Mouse (Mus musculus): ENCODE measurements at regions not wholly inside any gene's neighbourhood (a gene's known extent, or its start where the extent isn't known, plus 50 kb on each side); places are given as distances from the start of the nearest gene placed in this dataset.
A peak's percentile ranks its signal among the peaks of the same experiment; 100 is the strongest.
"Not testable (repeated sequence)": the region's sequence is repeated elsewhere in the genome, so short reads cannot be mapped to it uniquely, and the experiment has no call there.

DNA sequence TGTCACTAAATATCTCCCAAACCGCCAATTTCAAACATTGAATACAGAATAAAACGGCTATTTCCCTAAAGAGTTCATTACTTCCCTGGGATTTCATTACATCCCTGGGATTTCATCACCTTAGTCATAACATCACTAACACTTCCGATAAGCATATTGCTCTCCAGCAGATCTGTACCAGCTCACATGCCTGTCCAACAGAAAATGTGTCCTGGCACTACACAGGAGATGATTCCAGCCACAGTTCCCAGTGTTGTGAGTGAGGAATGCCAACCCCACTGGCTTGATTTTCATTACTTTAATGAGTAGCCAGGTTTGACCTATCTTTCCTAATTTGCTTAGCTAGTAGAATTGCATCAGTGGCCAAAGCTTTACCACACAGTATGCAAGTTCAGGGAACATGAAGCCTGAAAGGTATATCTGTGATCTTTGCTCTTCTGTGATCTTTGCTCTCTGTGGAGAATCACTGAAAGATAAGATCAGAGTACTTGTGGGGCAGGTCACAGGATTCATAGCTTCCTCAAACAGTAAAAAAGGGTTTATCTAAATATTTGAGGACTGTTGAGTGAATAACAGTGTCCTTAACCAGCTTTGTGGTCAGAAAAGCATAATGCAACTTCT, 1115.5 kb upstream of the 1700009N14Rik start:
- DNase-seq (ENCODE audit: low read depth), result no peak
- TF ChIP-seq POLR2A (IDR thresholded peaks at IDR 0.05; ENCODE audit: borderline replicate concordance, extremely low read depth, insufficient read depth, insufficient read length, poor library complexity, severe bottlenecking), result no peak
- TF ChIP-seq CTCF (IDR thresholded peaks at IDR 0.05; ENCODE audit: borderline replicate concordance, extremely low read depth, insufficient read depth, insufficient read length), result no peak

- no peak for TF ChIP-seq POLR2A (IDR thresholded peaks at IDR 0.05; ENCODE audit: borderline replicate concordance, extremely low read depth, insufficient read depth, insufficient read length, poor library complexity, severe bottlenecking)
- TF ChIP-seq CTCF (IDR thresholded peaks at IDR 0.05; ENCODE audit: borderline replicate concordance, extremely low read depth, insufficient read depth, insufficient read length), result no peak
These were observed 1114.9 kb upstream of the 1700009N14Rik start for GRCm38 (mm10) chr4:38335156-38335555.

DNA sequence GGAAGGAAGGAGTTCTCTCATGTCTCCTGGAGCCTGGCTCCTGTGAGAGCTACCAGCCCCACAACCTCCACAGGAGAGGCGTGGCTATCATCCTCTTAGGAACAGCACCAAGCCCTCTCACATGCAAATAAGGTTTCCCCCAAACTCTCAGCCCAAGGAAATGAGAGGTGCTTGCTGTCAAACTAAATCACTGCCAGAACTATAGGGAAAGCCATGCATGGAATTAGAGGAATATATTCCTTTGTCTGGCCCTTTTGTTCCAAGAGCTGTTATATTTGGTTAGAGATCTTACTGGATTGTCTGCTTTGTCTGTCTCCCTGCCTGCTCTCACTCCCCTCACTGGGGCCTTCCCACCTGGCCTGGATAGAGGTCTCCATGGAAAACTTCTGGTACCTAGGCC, 1079.0 kb upstream of the 1700009N14Rik start:
- TF ChIP-seq POLR2A (IDR thresholded peaks at IDR 0.05; ENCODE audit: borderline replicate concordance, extremely low read depth, insufficient read depth, insufficient read length, poor library complexity, severe bottlenecking), result no peak
- TF ChIP-seq CTCF (IDR thresholded peaks at IDR 0.05; ENCODE audit: borderline replicate concordance, extremely low read depth, insufficient read depth, insufficient read length), result no peak
- no peak for DNase-seq (ENCODE audit: low read depth)

More at GRCm38 (mm10) chr4:38335156-38335555, 1114.9 kb upstream of the 1700009N14Rik start:
- DNase-seq (ENCODE audit: low read depth), result no peak

GRCm38 (mm10) chr4:38381916-38382315, 1068.2 kb upstream of the 1700009N14Rik start:
- TF ChIP-seq CTCF (IDR thresholded peaks at IDR 0.05; ENCODE audit: borderline replicate concordance, extremely low read depth, insufficient read depth, insufficient read length), result no peak
- TF ChIP-seq POLR2A (IDR thresholded peaks at IDR 0.05; ENCODE audit: borderline replicate concordance, extremely low read depth, insufficient read depth, insufficient read length, poor library complexity, severe bottlenecking), result no peak
- DNase-seq (ENCODE audit: low read depth), result no peak

GRCm38 (mm10) chr4:38396635-38397034, 1053.5 kb upstream of the 1700009N14Rik start:
- no peak for TF ChIP-seq CTCF (IDR thresholded peaks at IDR 0.05; ENCODE audit: borderline replicate concordance, extremely low read depth, insufficient read depth, insufficient read length)
- no peak for TF ChIP-seq POLR2A (IDR thresholded peaks at IDR 0.05; ENCODE audit: borderline replicate concordance, extremely low read depth, insufficient read depth, insufficient read length, poor library complexity, severe bottlenecking)
- DNase-seq (ENCODE audit: low read depth), result no peak

- not testable (repeated sequence) for DNase-seq (ENCODE audit: low read depth)
These were observed 1014.8 kb upstream of the 1700009N14Rik start for GRCm38 (mm10) chr4:38435326-38435725.

DNA sequence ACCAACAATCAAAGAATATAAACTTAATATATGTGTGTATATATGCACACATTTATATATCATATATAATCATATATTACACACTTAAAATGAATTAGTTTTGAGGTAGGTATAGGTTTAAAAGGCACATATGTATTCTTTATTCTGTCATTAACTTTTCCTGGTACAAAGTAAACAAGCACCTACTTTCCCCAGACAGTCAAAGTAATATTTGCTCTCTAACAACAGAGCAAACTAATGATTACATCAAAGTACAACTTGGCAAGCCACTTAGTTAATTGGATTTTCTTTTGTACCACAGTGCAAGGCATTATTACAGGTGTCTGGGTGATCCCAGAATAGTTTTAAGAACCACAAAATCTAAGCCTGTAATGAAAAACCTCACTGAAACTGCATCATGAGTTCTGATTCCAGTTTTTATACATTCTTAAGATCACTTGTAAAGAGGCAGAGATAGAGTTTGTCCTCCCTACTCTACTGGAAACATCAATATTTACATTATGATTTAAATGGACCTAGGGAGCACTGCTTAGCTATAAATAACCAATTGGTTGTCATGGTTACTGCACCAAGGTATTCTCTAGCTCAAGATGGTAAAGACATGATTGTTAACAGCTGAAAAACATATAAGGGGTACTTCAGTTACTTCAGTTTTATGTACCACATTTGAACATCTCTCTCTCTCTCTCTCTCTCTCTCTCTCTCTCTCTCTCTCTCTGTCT, 988.5 kb upstream of the 1700009N14Rik start:
- TF ChIP-seq POLR2A (IDR thresholded peaks at IDR 0.05; ENCODE audit: borderline replicate concordance, extremely low read depth, insufficient read depth, insufficient read length, poor library complexity, severe bottlenecking), result no peak
- no peak for TF ChIP-seq CTCF (IDR thresholded peaks at IDR 0.05; ENCODE audit: borderline replicate concordance, extremely low read depth, insufficient read depth, insufficient read length)

DNA sequence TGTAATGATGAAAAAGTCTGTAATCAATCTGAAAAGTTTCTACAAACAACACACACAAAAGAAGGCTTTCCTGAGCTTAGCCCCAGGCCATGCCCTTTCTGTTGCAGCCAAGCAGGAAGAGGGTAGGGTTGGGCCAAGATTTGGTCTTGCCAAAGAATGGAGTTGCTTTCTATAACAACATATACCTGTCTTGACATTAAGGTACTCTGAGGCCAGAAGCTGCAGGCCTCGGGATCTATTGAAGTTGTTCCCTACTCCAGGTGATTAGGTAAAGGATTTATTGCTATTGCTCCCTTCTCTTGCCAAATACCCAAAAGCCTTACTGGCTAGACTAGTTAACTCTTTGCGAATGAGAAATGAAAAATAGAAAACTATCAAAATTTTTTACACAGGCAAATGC, 951.8 kb upstream of the 1700009N14Rik start:
- no peak for DNase-seq (ENCODE audit: low read depth)
- TF ChIP-seq CTCF (IDR thresholded peaks at IDR 0.05; ENCODE audit: borderline replicate concordance, extremely low read depth, insufficient read depth, insufficient read length), result no peak
- TF ChIP-seq POLR2A (IDR thresholded peaks at IDR 0.05; ENCODE audit: borderline replicate concordance, extremely low read depth, insufficient read depth, insufficient read length, poor library complexity, severe bottlenecking), result no peak

More for the DNA sequence above, 988.5 kb upstream of the 1700009N14Rik start:
- peak; percentile 44 for DNase-seq (ENCODE audit: low read depth)

- TF ChIP-seq CTCF (IDR thresholded peaks at IDR 0.05; ENCODE audit: borderline replicate concordance, extremely low read depth, insufficient read depth, insufficient read length) (no peak), POLR2A (IDR thresholded peaks at IDR 0.05; ENCODE audit: borderline replicate concordance, extremely low read depth, insufficient read depth, insufficient read length, poor library complexity, severe bottlenecking) (no peak)
- peak; percentile 54 for DNase-seq (ENCODE audit: low read depth)
These were observed 944.2 kb upstream of the 1700009N14Rik start for GRCm38 (mm10) chr4:38505875-38506274.

GRCm38 (mm10) chr4:38507202-38507601, 942.9 kb upstream of the 1700009N14Rik start:
- DNase-seq (ENCODE audit: low read depth), result no peak
- peak; percentile 29; the same call in 1 of the 2 replicates for TF ChIP-seq CTCF (IDR thresholded peaks at IDR 0.05; ENCODE audit: borderline replicate concordance, extremely low read depth, insufficient read depth, insufficient read length)
- no peak for TF ChIP-seq POLR2A (IDR thresholded peaks at IDR 0.05; ENCODE audit: borderline replicate concordance, extremely low read depth, insufficient read depth, insufficient read length, poor library complexity, severe bottlenecking)

- TF ChIP-seq CTCF (IDR thresholded peaks at IDR 0.05; ENCODE audit: borderline replicate concordance, extremely low read depth, insufficient read depth, insufficient read length), result no peak
- no peak for TF ChIP-seq POLR2A (IDR thresholded peaks at IDR 0.05; ENCODE audit: borderline replicate concordance, extremely low read depth, insufficient read depth, insufficient read length, poor library complexity, severe bottlenecking)
- no peak for DNase-seq (ENCODE audit: low read depth)
These were observed 931.0 kb upstream of the 1700009N14Rik start for GRCm38 (mm10) chr4:38519108-38519507.
